In genomic region chr10:25273731-25274130, GRCm38 (mm10) we compare ENCODE assay signal across 18 mouse cellular contexts.
"Had no signal": no experiment of that assay in that cellular context is flagged by ENCODE, and none has a peak within 500 bp of the region (broad histone marks: within the 10 kb centered on the region; RNA-seq: fewer than 3 reads in every experiment).

No protein-coding gene starts in this region.

- H3K4me3 ChIP-seq: lung, embryonic 15.5 days; megakaryocyte, embryonic 14.5 days; midbrain, embryonic 13.5 days; midbrain, embryonic 15.5 days; neural tube, embryonic 12.5 days; stomach, embryonic 15.5 days had no signal

- H3K9ac ChIP-seq: liver, postnatal 0 days; lung, embryonic 15.5 days; midbrain, embryonic 13.5 days; midbrain, embryonic 15.5 days; neural tube, embryonic 12.5 days; stomach, embryonic 15.5 days had no signal

- H3K9me3 ChIP-seq: lung, embryonic 15.5 days; midbrain, embryonic 13.5 days; midbrain, embryonic 15.5 days; neural tube, embryonic 12.5 days; stomach, embryonic 15.5 days had no signal

- DNase-seq: liver, postnatal 0 days; lung, adult 2 months; lung, postnatal 14 days; lung, postnatal 36 days; right cerebral cortex, adult 18-20 months; right cerebral cortex, postnatal 25 days; right cerebral cortex, postnatal 4 days; spleen, adult 18-20 months; thymus, adult 2 months; thymus, postnatal 25 days had no signal

- H3K36me3 ChIP-seq: lung, embryonic 15.5 days; midbrain, embryonic 13.5 days; midbrain, embryonic 15.5 days; neural tube, embryonic 12.5 days; stomach, embryonic 15.5 days had no signal

- H3K27ac ChIP-seq: lung, embryonic 15.5 days; macrophage; midbrain, embryonic 13.5 days; midbrain, embryonic 15.5 days; neural tube, embryonic 12.5 days; stomach, embryonic 15.5 days; stomach, postnatal 0 days had no signal

- H3K27me3 ChIP-seq: lung, embryonic 15.5 days; megakaryocyte, embryonic 14.5 days; midbrain, embryonic 13.5 days; midbrain, embryonic 15.5 days; neural tube, embryonic 12.5 days; stomach, embryonic 15.5 days had no signal

- H3K4me1 ChIP-seq: midbrain, embryonic 13.5 days; midbrain, embryonic 15.5 days; neural tube, embryonic 12.5 days had no signal
